Mouse (Mus musculus) neural tube, embryonic 14.5 days (tissue): ENCODE results near the gene Ovol3. TPM values are rescaled to one million over a fixed set of nuclear protein-coding genes. Genes with fewer than 3 reads are reported as not detected.
A peak's percentile ranks its signal among the peaks of the same experiment; 100 is the strongest.
"Not testable (repeated sequence)": the region's sequence is repeated elsewhere in the genome, so short reads cannot be mapped to it uniquely, and the experiment has no call there.

ENCODE experiments used
- ATAC-seq: fragments of 200-750 bp; cut with Nextera tagmentation; 2 replicates; pipeline ENCODE4 v1.8.0; 2017; ENCODE audit warnings: low read depth, mild to moderate bottlenecking, moderate TSS enrichment, moderate library complexity
- H3K27ac ChIP-seq: fragments of 300-500 bp; sonication (generic); 2 replicates; pipeline ENCODE4 v1.5.1; 2014; ENCODE audit warnings: low read depth, mild to moderate bottlenecking, control low read depth, low read length, moderate library complexity, mixed read lengths
- H3K27me3 ChIP-seq: fragments of 300-500 bp; sonication (generic); 2 replicates; pipeline ENCODE4 v1.6.1; 2014; ENCODE audit warnings: low read length; ENCODE audit not compliant: control insufficient read depth, insufficient read depth
- H3K36me3 ChIP-seq: fragments of 300-500 bp; sonication (generic); 2 replicates; pipeline ENCODE4 v1.6.1; 2014; ENCODE audit warnings: low read length, mixed read lengths; ENCODE audit not compliant: control insufficient read depth, insufficient read depth
- H3K4me1 ChIP-seq: fragments of 300-500 bp; sonication (generic); 2 replicates; pipeline ENCODE4 v1.6.1; 2014; ENCODE audit warnings: low read length; ENCODE audit not compliant: control insufficient read depth, insufficient read depth
- H3K4me2 ChIP-seq: fragments of 300-500 bp; sonication (generic); 2 replicates; pipeline ENCODE4 v1.6.1; 2014; ENCODE audit warnings: mild to moderate bottlenecking, low read depth, low read length, control low read depth
- H3K4me3 ChIP-seq: fragments of 300-500 bp; sonication (generic); 2 replicates; pipeline ENCODE4 v1.5.1; 2014; ENCODE audit warnings: low read depth, low read length, control low read depth, mixed read lengths
- H3K9ac ChIP-seq: fragments of 300-500 bp; sonication (generic); replicated peaks from 2 replicates; pipeline ENCODE4 v1.6.1; 2014; ENCODE audit warnings: low read depth, mild to moderate bottlenecking, control low read depth, low read length, mixed read lengths
- H3K9me3 ChIP-seq: fragments of 300-500 bp; sonication (generic); 2 replicates; pipeline ENCODE4 v1.6.1; 2016; ENCODE audit warnings: low read length; ENCODE audit not compliant: control insufficient read depth
- whole genome bisulfite sequencing: fragments of 180-500 bp; shearing (Covaris S2); extraction: QIAGEN DNeasy Blood & Tissue Kit; methylation state at CpG from one replicate; pipeline ENCODE4 v1.1.7; 2014; 5-methylcytosine and 5-hydroxymethylcytosine counted together
- polyA plus RNA-seq: library from polyadenylated mRNA; unstranded; fragments of >200 nt; fragmentation: Nextera tagmentation; extraction: Ambion mirVana; gene quantifications from 2 replicates; pipeline ENCODE4 v1.2.1, GENCODE M21; 2014

Ovol3 gene
- polyA plus RNA-seq, 1 experiment from 2014 or later, result not detected

GRCm38 (mm10) chr7:30217277-30217676 lies 18.2 kb downstream of the Ovol3 start:
- WGBS, result 78% methylated on average over 2 of the region's 2 CpGs
- Histone ChIP-seq H3K9me3 (no peaks in the 10 kb centered on the region), H3K9ac (no peak overlapping the region), H3K36me3 (no peaks in the 10 kb centered on the region), H3K4me3 (no peak overlapping the region), H3K27ac (no peak overlapping the region), H3K27me3 (no peaks in the 10 kb centered on the region), H3K4me1 (peaks cover 6% of the 10 kb centered on the region; the same call in 1 of the 2 replicates), H3K4me2 (no peak overlapping the region)
- ATAC-seq, result peak; percentile 26; the same call in 1 of the 2 replicates

GRCm38 (mm10) chr7:30216723-30217151 lies 18.8 kb downstream of the Ovol3 start:
- Histone ChIP-seq H3K9me3 (no peaks in the 10 kb centered on the region), H3K9ac (no peak overlapping the region; the same call in 1 of the 2 replicates), H3K4me3 (peak overlapping the region; percentile 17; the same call in 1 of the 2 replicates), H3K27me3 (no peaks in the 10 kb centered on the region), H3K27ac (peak overlapping the region; percentile 62), H3K4me1 (peaks cover 6% of the 10 kb centered on the region; the same call in 1 of the 2 replicates), H3K4me2 (peak overlapping the region; percentile 44), H3K36me3 (no peaks in the 10 kb centered on the region)
- 1% methylated on average over 16 of the region's 16 CpGs for WGBS
- peak; percentile 77 for ATAC-seq

GRCm38 (mm10) chr7:30215875-30216274 lies 19.6 kb downstream of the Ovol3 start:
- H3K4me2 ChIP-seq, result no peak overlapping the region
- WGBS, result 86% methylated on average over 3 of the region's 3 CpGs
- no peak overlapping the region for H3K4me3 ChIP-seq
- peaks cover 6% of the 10 kb centered on the region; the same call in 1 of the 2 replicates for H3K4me1 ChIP-seq
- no peaks in the 10 kb centered on the region for H3K36me3 ChIP-seq
- no peaks in the 10 kb centered on the region for H3K9me3 ChIP-seq
- no peak for ATAC-seq
- H3K9ac ChIP-seq, result no peak overlapping the region
- H3K27me3 ChIP-seq, result no peaks in the 10 kb centered on the region
- H3K27ac ChIP-seq, result no peak overlapping the region

GRCm38 (mm10) chr7:30213881-30214280 lies 21.6 kb downstream of the Ovol3 start:
- Histone ChIP-seq H3K4me2 (no peak overlapping the region), H3K9ac (no peak overlapping the region), H3K27me3 (no peaks in the 10 kb centered on the region), H3K36me3 (no peaks in the 10 kb centered on the region), H3K4me1 (0 out of 2 replicates have a peak, but pooled peaks cover 3% of the 10 kb centered on the region), H3K27ac (no peak overlapping the region), H3K4me3 (no peak overlapping the region), H3K9me3 (no peaks in the 10 kb centered on the region)
- WGBS, result 93% methylated on average over 3 of the region's 3 CpGs
- no peak for ATAC-seq

GRCm38 (mm10) chr7:30211025-30211424 lies 24.5 kb downstream of the Ovol3 start:
- Histone ChIP-seq H3K4me1 (no peaks in the 10 kb centered on the region), H3K4me3 (no peak overlapping the region), H3K4me2 (no peak overlapping the region), H3K27ac (no peak overlapping the region), H3K36me3 (no peaks in the 10 kb centered on the region), H3K9ac (no peak overlapping the region), H3K9me3 (no peaks in the 10 kb centered on the region), H3K27me3 (no peaks in the 10 kb centered on the region)
- 19% methylated on average over 4 of the region's 4 CpGs for WGBS
- ATAC-seq, result no peak

- H3K4me2 ChIP-seq, H3K9ac ChIP-seq, H3K4me1 ChIP-seq, H3K27me3 ChIP-seq, H3K27ac ChIP-seq, H3K36me3 ChIP-seq, H3K4me3 ChIP-seq, H3K9me3 ChIP-seq, ATAC-seq: not testable (repeated sequence)
- WGBS, result 70% methylated on average over 5 of the region's 5 CpGs
Measured at GRCm38 (mm10) chr7:30206364-30206763, 29.2 kb downstream of the Ovol3 start.

GRCm38 (mm10) chr7:30205383-30205782 lies 30.1 kb downstream of the Ovol3 start:
- Histone ChIP-seq H3K27ac (no peak overlapping the region), H3K9me3 (no peaks in the 10 kb centered on the region), H3K9ac (no peak overlapping the region), H3K27me3 (no peaks in the 10 kb centered on the region), H3K4me2 (no peak overlapping the region), H3K36me3 (no peaks in the 10 kb centered on the region), H3K4me3 (no peak overlapping the region), H3K4me1 (no peaks in the 10 kb centered on the region)
- WGBS, result 7% methylated on average over 2 of the region's 2 CpGs
- no peak for ATAC-seq

GRCm38 (mm10) chr7:30204380-30204779 lies 31.1 kb downstream of the Ovol3 start:
- no peak overlapping the region for H3K27ac ChIP-seq
- WGBS, result 25% methylated on average over 8 of the region's 8 CpGs
- H3K9ac ChIP-seq, result no peak overlapping the region
- H3K36me3 ChIP-seq, result no peaks in the 10 kb centered on the region
- ATAC-seq, result no peak
- no peaks in the 10 kb centered on the region for H3K27me3 ChIP-seq
- H3K4me1 ChIP-seq, result no peaks in the 10 kb centered on the region
- H3K4me3 ChIP-seq, result no peak overlapping the region
- H3K4me2 ChIP-seq, result no peak overlapping the region
- no peaks in the 10 kb centered on the region for H3K9me3 ChIP-seq

GRCm38 (mm10) chr7:30202895-30203690 lies 32.4 kb downstream of the Ovol3 start:
- WGBS, result 86% methylated on average over 11 of the region's 11 CpGs
- Histone ChIP-seq H3K4me2 (no peak overlapping the region), H3K4me1 (no peaks in the 10 kb centered on the region), H3K36me3 (no peaks in the 10 kb centered on the region), H3K4me3 (no peak overlapping the region), H3K9ac (no peak overlapping the region), H3K27me3 (no peaks in the 10 kb centered on the region), H3K27ac (no peak overlapping the region), H3K9me3 (no peaks in the 10 kb centered on the region)
- ATAC-seq, result no peak
